Mouse (Mus musculus) small intestine, adult 2 months (tissue): ENCODE measurements around the gene Gsdma3.

Experiments used
- CTCF ChIP-seq: fragments of 200-500 bp; IDR thresholded peaks from 2 replicates; pipeline ENCODE4 v1.5.1; 2012; ENCODE audit warnings: low read depth, mild to moderate bottlenecking, control low read depth, inconsistent platforms, low read length, moderate library complexity, mixed read lengths; ENCODE audit not compliant: insufficient replicate concordance, insufficient read length; ENCODE audit errors: extremely low read depth
- POLR2A ChIP-seq: fragments of 200-500 bp; IDR thresholded peaks from 2 replicates; pipeline ENCODE4 v1.6.1; 2012; ENCODE audit warnings: low read depth, mild to moderate bottlenecking, control low read depth, inconsistent platforms, low read length, moderate library complexity

GRCm38 (mm10) chr11:98588833-98589281 is 37.3 kb upstream of the Gsdma3 start:
- no peak for TF ChIP-seq CTCF
- TF ChIP-seq POLR2A = no peak
